Mouse (Mus musculus) neural tube, embryonic 15.5 days (tissue): Measurements from ENCODE around the gene Thegl. TPM values are rescaled to one million over a fixed set of nuclear protein-coding genes. Genes with fewer than 3 reads are reported as not detected.
A peak's percentile ranks its signal among the peaks of the same experiment; 100 is the strongest.

Experiments
- ATAC-seq: fragments of 200-750 bp; cut with Nextera tagmentation; 2 replicates; pipeline ENCODE4 v1.8.0; 2017; ENCODE audit warnings: mild to moderate bottlenecking, moderate TSS enrichment, moderate library complexity; ENCODE audit not compliant: low FRiP score
- H3K27ac ChIP-seq: fragments of 300-500 bp; sonication (generic); replicated peaks from 2 replicates; pipeline ENCODE4 v1.5.1; 2015; ENCODE audit warnings: mild to moderate bottlenecking, inconsistent platforms
- H3K27me3 ChIP-seq: fragments of 300-500 bp; sonication (generic); replicated peaks from 2 replicates; pipeline ENCODE4 v1.6.1; 2015; ENCODE audit warnings: inconsistent platforms
- H3K36me3 ChIP-seq: fragments of 300-500 bp; sonication (generic); 2 replicates; pipeline ENCODE4 v1.6.1; 2015; ENCODE audit warnings: inconsistent platforms
- H3K4me1 ChIP-seq: fragments of 300-500 bp; sonication (generic); 2 replicates; pipeline ENCODE4 v1.6.1; 2015; ENCODE audit warnings: inconsistent platforms
- H3K4me2 ChIP-seq: fragments of 300-500 bp; sonication (generic); 2 replicates; pipeline ENCODE4 v1.6.1; 2015; ENCODE audit warnings: inconsistent platforms, mild to moderate bottlenecking, moderate library complexity
- H3K4me3 ChIP-seq: fragments of 300-500 bp; sonication (generic); replicated peaks from 2 replicates; pipeline ENCODE4 v1.5.1; 2015; ENCODE audit warnings: mild to moderate bottlenecking, inconsistent platforms
- H3K9ac ChIP-seq: fragments of 300-500 bp; sonication (generic); replicated peaks from 2 replicates; pipeline ENCODE4 v1.6.1; 2015; ENCODE audit warnings: mild to moderate bottlenecking, inconsistent platforms
- H3K9me3 ChIP-seq: fragments of 300-500 bp; sonication (generic); replicated peaks from 2 replicates; pipeline ENCODE4 v1.6.1; 2016; ENCODE audit warnings: inconsistent platforms
- WGBS: fragments of 180-500 bp; shearing (Covaris S2); methylation state at CpG from one replicate; pipeline ENCODE4 v1.1.7; 2015; ENCODE audit warnings: mixed read lengths; 5-methylcytosine and 5-hydroxymethylcytosine counted together
- polyA plus RNA-seq: library from polyadenylated mRNA; unstranded; fragments of >200 nt; fragmentation: Nextera tagmentation; extraction: Ambion mirVana; gene quantifications from 2 replicates; pipeline ENCODE4 v1.2.1, GENCODE M21; 2015

The Thegl gene
- polyA plus RNA-seq, 1 experiment from 2014 or later = 0.75 TPM

- H3K27ac ChIP-seq = peak overlapping the region; percentile 19
- H3K9ac ChIP-seq = no peak overlapping the region
- no peaks in the 10 kb centered on the region for H3K27me3 ChIP-seq
- peaks cover 19% of the 10 kb centered on the region for H3K4me1 ChIP-seq
- H3K9me3 ChIP-seq = no peaks in the 10 kb centered on the region
- WGBS = 50% methylated on average over 6 of the region's 6 CpGs
- no peak overlapping the region for H3K4me2 ChIP-seq
- no peak for ATAC-seq
- no peak overlapping the region for H3K4me3 ChIP-seq
- H3K36me3 ChIP-seq = no peaks in the 10 kb centered on the region
Observed at GRCm38 (mm10) chr5:77097686-77098085, 81.9 kb downstream of the Thegl start.

DNA sequence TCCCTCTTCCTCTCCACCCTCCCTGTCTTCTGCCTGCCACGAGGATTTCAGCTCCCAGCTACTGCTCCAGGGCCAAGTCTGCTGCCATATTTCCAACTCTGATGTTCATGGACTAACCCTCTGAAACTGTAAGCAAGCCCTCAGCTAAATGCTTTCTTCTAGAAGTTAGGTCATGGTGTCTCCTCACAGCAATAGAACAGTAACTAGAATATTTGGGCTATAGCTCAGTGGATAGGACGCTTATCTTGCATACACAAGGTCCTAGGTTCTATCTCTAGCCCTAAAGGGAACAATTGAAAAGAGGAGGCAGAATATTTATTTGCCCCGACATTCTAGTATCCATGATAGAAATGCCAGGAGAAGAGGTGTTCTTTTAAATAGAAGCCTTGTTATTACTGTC, 83.1 kb downstream of the Thegl start:
- H3K27me3 ChIP-seq = no peaks in the 10 kb centered on the region
- no peaks in the 10 kb centered on the region for H3K9me3 ChIP-seq
- peaks cover 23% of the 10 kb centered on the region for H3K4me1 ChIP-seq
- WGBS = 68% methylated on average over 3 of the region's 3 CpGs
- H3K4me3 ChIP-seq = no peak overlapping the region
- peak overlapping the region; percentile 12; the same call in 1 of the 2 replicates for H3K4me2 ChIP-seq
- no peak overlapping the region for H3K9ac ChIP-seq
- ATAC-seq = no peak
- peak overlapping the region; percentile 51; the same call in 1 of the 2 replicates for H3K27ac ChIP-seq
- no peaks in the 10 kb centered on the region for H3K36me3 ChIP-seq

DNA sequence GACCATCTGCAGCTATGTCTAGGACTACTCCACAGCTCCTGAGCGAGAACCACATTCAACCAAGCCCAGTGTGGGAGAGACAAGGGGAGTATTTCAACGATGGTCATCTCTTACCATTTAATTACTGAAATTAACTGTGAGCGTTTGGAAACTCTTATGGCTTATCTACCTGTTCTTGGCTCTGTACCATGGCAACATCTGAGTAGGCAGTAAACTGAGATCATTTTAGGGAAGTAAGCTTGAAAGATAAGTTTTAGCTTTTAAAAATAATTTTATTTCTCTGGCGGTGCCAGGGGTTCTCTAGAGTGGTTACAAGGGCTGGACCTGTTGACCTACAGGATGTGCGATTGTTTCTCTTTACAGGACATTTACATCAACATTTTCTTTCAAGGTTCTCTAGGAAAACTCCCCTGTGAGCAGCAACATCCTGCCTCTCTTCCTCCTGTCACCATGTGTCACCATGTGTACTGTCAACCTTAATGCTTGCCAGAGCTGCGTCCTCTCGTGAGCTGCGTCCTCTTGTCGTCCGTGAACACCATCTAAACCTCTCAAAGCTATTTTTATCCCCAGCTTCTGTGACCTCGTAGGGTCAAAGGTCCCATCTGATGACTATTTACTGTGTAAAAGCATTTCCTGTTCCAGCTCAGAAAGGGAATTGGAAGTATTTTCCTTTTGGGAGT, 83.6 kb downstream of the Thegl start:
- no peaks in the 10 kb centered on the region for H3K9me3 ChIP-seq
- H3K27me3 ChIP-seq = no peaks in the 10 kb centered on the region
- H3K9ac ChIP-seq = no peak overlapping the region
- ATAC-seq = no peak
- H3K4me1 ChIP-seq = peaks cover 19% of the 10 kb centered on the region
- peak overlapping the region; percentile 51; the same call in 1 of the 2 replicates for H3K27ac ChIP-seq
- H3K4me3 ChIP-seq = no peak overlapping the region
- H3K4me2 ChIP-seq = peak overlapping the region; percentile 12; the same call in 1 of the 2 replicates
- no peaks in the 10 kb centered on the region for H3K36me3 ChIP-seq
- WGBS = 74% methylated on average over 11 of the region's 11 CpGs

DNA sequence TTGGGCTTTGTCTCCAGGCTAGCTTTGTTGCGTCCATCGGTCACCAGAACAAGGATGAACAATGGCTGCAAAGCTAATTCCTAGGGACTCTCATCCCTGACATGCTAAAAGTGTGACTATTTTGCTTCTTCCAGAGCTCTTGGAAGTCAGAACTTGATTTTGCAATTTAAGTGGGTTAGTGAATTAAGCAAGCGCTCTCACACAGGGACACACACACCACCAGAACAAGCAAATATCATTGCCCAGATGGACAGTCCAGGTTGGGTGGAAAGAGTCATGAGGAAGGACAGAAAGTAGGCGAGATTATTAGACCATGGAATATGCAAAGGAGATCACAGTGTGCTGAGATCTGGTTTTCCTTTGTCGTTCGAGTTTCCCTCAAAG, 84.2 kb downstream of the Thegl start:
- H3K9ac ChIP-seq = no peak overlapping the region
- H3K9me3 ChIP-seq = no peaks in the 10 kb centered on the region
- no peaks in the 10 kb centered on the region for H3K36me3 ChIP-seq
- H3K4me2 ChIP-seq = peak overlapping the region; percentile 12; the same call in 1 of the 2 replicates
- H3K4me3 ChIP-seq = no peak overlapping the region
- WGBS = 83% methylated on average over 6 of the region's 6 CpGs
- peaks cover 19% of the 10 kb centered on the region for H3K4me1 ChIP-seq
- H3K27me3 ChIP-seq = no peaks in the 10 kb centered on the region
- peak overlapping the region; percentile 51; the same call in 1 of the 2 replicates for H3K27ac ChIP-seq
- ATAC-seq = no peak

GRCm38 (mm10) chr5:77100691-77101090, 84.9 kb downstream of the Thegl start:
- WGBS = 84% methylated on average over 6 of the region's 6 CpGs
- Histone ChIP-seq H3K9ac (no peak overlapping the region), H3K36me3 (no peaks in the 10 kb centered on the region), H3K4me3 (no peak overlapping the region), H3K27me3 (no peaks in the 10 kb centered on the region), H3K4me1 (peaks cover 12% of the 10 kb centered on the region), H3K9me3 (no peaks in the 10 kb centered on the region), H3K27ac (no peak overlapping the region), H3K4me2 (no peak overlapping the region)
- ATAC-seq = no peak

DNA sequence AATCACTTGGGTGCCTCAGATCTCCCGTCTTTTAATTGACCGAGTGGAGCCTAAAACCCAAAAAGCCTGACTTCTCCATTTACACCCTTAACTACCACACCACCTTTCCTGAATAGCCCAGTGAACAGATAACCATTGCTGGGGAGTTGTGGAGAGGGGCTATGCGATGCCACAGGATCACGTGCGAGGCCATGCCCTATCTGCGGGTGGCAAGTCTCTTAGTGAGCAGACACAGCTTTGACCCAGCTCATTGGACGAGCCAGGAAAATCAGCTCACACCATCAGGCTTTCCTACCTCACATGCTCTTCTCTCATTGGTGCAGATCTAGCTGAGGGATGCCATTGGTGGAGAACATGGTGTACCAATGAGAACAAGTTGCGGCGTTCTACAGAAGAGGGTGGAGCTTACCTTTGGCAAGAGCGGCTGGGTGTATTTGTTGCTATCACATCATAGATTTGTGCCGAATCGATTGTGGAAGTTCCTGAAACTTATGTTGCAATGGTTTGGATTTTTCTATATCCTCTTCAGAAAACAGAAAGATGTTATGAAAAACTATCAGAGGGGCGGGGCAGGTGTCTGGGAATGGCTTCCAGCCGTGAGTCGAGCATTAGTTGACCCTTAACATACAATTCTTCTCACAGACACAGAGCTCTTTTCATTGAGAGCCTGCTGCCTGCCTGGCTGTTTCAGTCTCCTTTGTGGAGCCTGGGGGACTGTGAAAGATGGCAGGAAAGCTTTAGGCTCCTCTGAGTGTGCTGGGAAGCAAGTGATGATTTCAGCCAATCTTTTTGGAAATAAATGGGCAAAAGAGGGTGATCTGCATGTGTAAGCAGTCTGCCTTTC, 86.9 kb downstream of the Thegl start:
- H3K36me3 ChIP-seq = no peaks in the 10 kb centered on the region
- peaks cover 10% of the 10 kb centered on the region for H3K4me1 ChIP-seq
- H3K27ac ChIP-seq = peak overlapping the region; percentile 62
- H3K9ac ChIP-seq = no peak overlapping the region
- no peaks in the 10 kb centered on the region for H3K9me3 ChIP-seq
- 68% methylated on average over 15 of the region's 15 CpGs for WGBS
- no peak overlapping the region for H3K4me3 ChIP-seq
- no peaks in the 10 kb centered on the region for H3K27me3 ChIP-seq
- ATAC-seq = peak; percentile 52; the same call in 1 of the 2 replicates
- no peak overlapping the region for H3K4me2 ChIP-seq

- H3K9ac ChIP-seq = no peak overlapping the region
- no peaks in the 10 kb centered on the region for H3K36me3 ChIP-seq
- H3K9me3 ChIP-seq = no peaks in the 10 kb centered on the region
- H3K27ac ChIP-seq = no peak overlapping the region
- peaks cover 9% of the 10 kb centered on the region for H3K4me1 ChIP-seq
- no peak overlapping the region for H3K4me2 ChIP-seq
- no peak overlapping the region for H3K4me3 ChIP-seq
- H3K27me3 ChIP-seq = no peaks in the 10 kb centered on the region
- WGBS = 85% methylated on average over 11 of the region's 11 CpGs
- no peak for ATAC-seq
Observed at GRCm38 (mm10) chr5:77107146-77107822, 91.5 kb downstream of the Thegl start.

GRCm38 (mm10) chr5:77108806-77109205, 93.0 kb downstream of the Thegl start:
- no peak overlapping the region for H3K27ac ChIP-seq
- no peaks in the 10 kb centered on the region for H3K27me3 ChIP-seq
- no peaks in the 10 kb centered on the region for H3K9me3 ChIP-seq
- H3K9ac ChIP-seq = no peak overlapping the region
- H3K36me3 ChIP-seq = no peaks in the 10 kb centered on the region
- WGBS = 93% methylated on average over 6 of the region's 6 CpGs
- H3K4me2 ChIP-seq = no peak overlapping the region
- ATAC-seq = no peak
- H3K4me1 ChIP-seq = no peaks in the 10 kb centered on the region
- H3K4me3 ChIP-seq = no peak overlapping the region

DNA sequence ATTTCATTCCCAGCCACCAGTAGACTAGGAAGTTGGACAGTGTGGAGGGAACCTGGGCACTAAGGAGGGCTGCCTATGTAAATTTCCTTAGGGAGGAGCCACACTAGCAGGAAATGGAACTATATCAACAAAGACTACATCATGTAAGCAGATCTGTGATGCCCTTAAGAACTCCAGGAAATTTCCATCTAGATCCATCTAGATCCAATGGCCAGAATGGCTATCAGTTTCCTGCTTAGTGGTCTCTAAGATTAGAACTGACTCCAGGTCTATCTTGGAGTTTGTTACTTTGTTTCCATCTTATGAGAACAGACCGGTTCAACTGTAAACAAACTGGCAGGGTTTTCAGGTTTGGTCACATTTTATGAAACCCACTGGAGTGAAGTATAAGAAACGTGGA, 94.0 kb downstream of the Thegl start:
- Histone ChIP-seq H3K4me3 (no peak overlapping the region), H3K9ac (no peak overlapping the region), H3K4me2 (peak overlapping the region; percentile 22; the same call in 1 of the 2 replicates), H3K4me1 (peaks cover 3% of the 10 kb centered on the region; the same call in 1 of the 2 replicates), H3K9me3 (no peaks in the 10 kb centered on the region), H3K27me3 (no peaks in the 10 kb centered on the region), H3K36me3 (no peaks in the 10 kb centered on the region), H3K27ac (0 out of 2 replicates have a peak overlapping the region, but pooled peaks have one; percentile 51)
- 73% methylated on average over 2 of the region's 2 CpGs for WGBS
- no peak for ATAC-seq
